Mouse (Mus musculus) heart, embryonic 13.5 days (tissue): ENCODE results near the gene Miga1. TPM values are rescaled to one million over a fixed set of nuclear protein-coding genes. Genes with fewer than 3 reads are reported as not detected.
"Not testable (repeated sequence)": the region's sequence is repeated elsewhere in the genome, so short reads cannot be mapped to it uniquely, and the experiment has no call there.

Experiments
- ATAC-seq: fragments of 200-750 bp; cut with Nextera tagmentation; 2 replicates; pipeline ENCODE4 v1.8.0; 2017; ENCODE audit warnings: moderate TSS enrichment; ENCODE audit not compliant: insufficient number of reproducible peaks, low FRiP score, low TSS enrichment; ENCODE audit errors: extremely low read depth
- H3K27ac ChIP-seq: fragments of 300-500 bp; sonication (generic); replicated peaks from 2 replicates; pipeline ENCODE4 v1.5.1; 2015; ENCODE audit warnings: moderate library complexity, mild to moderate bottlenecking, inconsistent platforms
- H3K27me3 ChIP-seq: fragments of 300-500 bp; sonication (generic); replicated peaks from 2 replicates; pipeline ENCODE4 v1.6.1; 2015; ENCODE audit warnings: mild to moderate bottlenecking, inconsistent platforms
- H3K36me3 ChIP-seq: fragments of 300-500 bp; sonication (generic); 2 replicates; pipeline ENCODE4 v1.6.1; 2015; ENCODE audit warnings: mild to moderate bottlenecking, inconsistent platforms
- H3K4me1 ChIP-seq: fragments of 300-500 bp; sonication (generic); 2 replicates; pipeline ENCODE4 v1.6.1; 2015; ENCODE audit warnings: inconsistent platforms
- H3K4me2 ChIP-seq: fragments of 300-500 bp; sonication (generic); 2 replicates; pipeline ENCODE4 v1.6.1; 2015; ENCODE audit warnings: inconsistent platforms, mild to moderate bottlenecking, moderate library complexity
- H3K4me3 ChIP-seq: fragments of 300-500 bp; sonication (generic); 2 replicates; pipeline ENCODE4 v1.5.1; 2015; ENCODE audit warnings: moderate library complexity, mild to moderate bottlenecking, inconsistent platforms
- H3K9ac ChIP-seq: fragments of 300-500 bp; sonication (generic); 2 replicates; pipeline ENCODE4 v1.6.1; 2015; ENCODE audit warnings: inconsistent platforms, mild to moderate bottlenecking, moderate library complexity
- H3K9me3 ChIP-seq: fragments of 300-500 bp; sonication (generic); 2 replicates; pipeline ENCODE4 v1.6.1; 2016; ENCODE audit warnings: inconsistent platforms
- WGBS: fragments of 180-500 bp; shearing (Covaris S2); methylation state at CpG from one replicate; pipeline ENCODE4 v1.1.7; 2015; ENCODE audit warnings: mixed read lengths; 5-methylcytosine and 5-hydroxymethylcytosine counted together
- polyA plus RNA-seq: library from polyadenylated mRNA; unstranded; fragments of >200 nt; fragmentation: Nextera tagmentation; extraction: Ambion mirVana; gene quantifications from 2 replicates; pipeline ENCODE4 v1.2.1, GENCODE M21; 2015

The Miga1 gene
- polyA plus RNA-seq, 1 experiment from 2014 or later = 10.8 TPM

DNA sequence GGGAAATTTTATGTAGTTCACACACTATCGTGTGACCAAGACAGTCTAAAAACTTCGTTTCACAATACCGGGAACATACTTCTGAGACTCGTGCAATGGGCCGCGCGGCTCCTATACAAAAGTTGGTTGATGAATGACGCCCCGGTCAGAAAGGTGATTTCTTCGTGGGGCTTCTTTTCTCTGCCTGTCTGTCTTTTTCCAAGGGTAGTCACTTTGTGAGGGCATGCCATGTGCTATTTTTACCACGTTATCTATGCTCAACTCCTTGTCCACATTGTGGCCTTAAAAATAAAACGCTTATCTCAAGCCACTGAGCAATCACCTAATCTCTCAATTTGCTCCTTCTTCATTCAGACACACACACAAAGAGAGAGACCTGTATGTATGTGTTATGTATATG, 75.4 kb downstream of the Miga1 start:
- Histone ChIP-seq H3K27me3 (no peaks in the 10 kb centered on the region), H3K4me3 (peak overlapping the region; percentile 69), H3K4me2 (peak overlapping the region; percentile 80), H3K4me1 (peaks cover 58% of the 10 kb centered on the region), H3K36me3 (no peaks in the 10 kb centered on the region), H3K27ac (peak overlapping the region; percentile 97), H3K9me3 (no peaks in the 10 kb centered on the region), H3K9ac (peak overlapping the region; percentile 91)
- ATAC-seq = no peak
- WGBS = 17% methylated on average over 12 of the region's 12 CpGs

DNA sequence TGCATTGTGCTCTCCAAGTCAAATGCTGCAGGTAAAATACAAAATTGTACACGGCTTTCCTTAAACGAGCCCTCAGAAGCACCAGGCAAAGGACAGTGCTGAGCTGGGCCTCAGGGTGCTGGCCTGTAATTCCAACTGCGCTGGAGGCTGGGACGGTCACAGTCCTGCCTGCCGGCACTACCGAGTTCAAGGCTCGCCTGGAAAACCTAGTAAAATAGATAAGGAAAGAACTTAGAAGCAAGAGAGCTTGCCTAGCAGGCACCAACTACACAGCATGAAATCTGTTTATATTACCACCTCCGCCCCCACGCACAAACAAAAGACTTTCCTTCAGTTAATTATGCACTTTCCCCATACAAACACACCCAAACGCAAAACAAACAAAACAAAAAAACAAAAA, 75.8 kb downstream of the Miga1 start:
- WGBS = 27% methylated on average over 10 of the region's 10 CpGs
- Histone ChIP-seq H3K4me3 (peak overlapping the region; percentile 69), H3K27ac (peak overlapping the region; percentile 97), H3K27me3 (no peaks in the 10 kb centered on the region), H3K4me2 (peak overlapping the region; percentile 80), H3K9ac (peak overlapping the region; percentile 91), H3K4me1 (peaks cover 61% of the 10 kb centered on the region), H3K9me3 (no peaks in the 10 kb centered on the region), H3K36me3 (no peaks in the 10 kb centered on the region)
- no peak for ATAC-seq

DNA sequence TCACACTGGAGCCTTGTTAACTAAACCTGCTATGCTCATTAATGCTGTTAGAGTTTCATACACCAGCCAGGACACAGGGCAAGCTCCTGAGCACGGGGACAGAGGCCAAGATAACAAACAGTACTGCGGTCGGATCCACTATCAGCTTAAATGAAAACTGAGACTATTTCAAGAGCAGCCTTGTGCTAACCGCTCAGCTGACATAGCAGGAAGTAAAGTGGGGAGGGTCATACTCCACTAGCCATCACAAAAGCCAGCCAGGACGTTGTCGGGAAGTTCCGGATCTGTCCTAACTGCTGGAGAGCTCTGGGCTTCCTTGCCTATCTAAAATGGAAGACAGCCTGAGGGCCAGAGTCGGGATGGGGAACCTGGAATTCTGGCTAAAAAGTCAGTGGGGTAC, 78.3 kb downstream of the Miga1 start:
- peak overlapping the region; percentile 97 for H3K27ac ChIP-seq
- H3K36me3 ChIP-seq = no peaks in the 10 kb centered on the region
- peak overlapping the region; percentile 80 for H3K4me2 ChIP-seq
- H3K27me3 ChIP-seq = no peaks in the 10 kb centered on the region
- ATAC-seq = no peak
- 9% methylated on average over 8 of the region's 8 CpGs for WGBS
- H3K9me3 ChIP-seq = no peaks in the 10 kb centered on the region
- peaks cover 66% of the 10 kb centered on the region for H3K4me1 ChIP-seq
- peak overlapping the region; percentile 69 for H3K4me3 ChIP-seq
- peak overlapping the region; percentile 91 for H3K9ac ChIP-seq

DNA sequence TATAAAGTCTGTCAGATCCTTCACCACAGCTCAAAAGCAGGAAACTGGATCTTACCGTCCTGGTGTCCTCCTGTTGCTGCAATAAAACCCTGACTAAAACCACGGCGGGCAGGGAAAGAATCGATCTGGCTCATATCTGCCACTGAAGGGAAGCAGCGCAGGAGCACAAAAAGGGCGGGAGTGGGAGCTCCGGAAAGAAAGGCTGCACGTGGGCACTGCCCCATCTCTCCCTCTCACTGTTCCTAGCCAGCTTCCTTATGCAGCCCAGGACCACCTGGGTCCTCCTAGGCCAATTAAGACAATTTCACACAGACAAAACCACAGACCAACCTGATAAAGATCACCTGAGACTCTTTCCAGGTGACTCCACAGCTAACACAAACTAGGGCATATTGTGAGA, 78.8 kb downstream of the Miga1 start:
- Histone ChIP-seq H3K4me3 (peak overlapping the region; percentile 69), H3K27me3 (no peaks in the 10 kb centered on the region), H3K9me3 (no peaks in the 10 kb centered on the region), H3K9ac (peak overlapping the region; percentile 91), H3K27ac (peak overlapping the region; percentile 97), H3K4me2 (peak overlapping the region; percentile 80), H3K36me3 (no peaks in the 10 kb centered on the region), H3K4me1 (peaks cover 66% of the 10 kb centered on the region)
- ATAC-seq = no peak
- WGBS = 16% methylated on average over 8 of the region's 8 CpGs

DNA sequence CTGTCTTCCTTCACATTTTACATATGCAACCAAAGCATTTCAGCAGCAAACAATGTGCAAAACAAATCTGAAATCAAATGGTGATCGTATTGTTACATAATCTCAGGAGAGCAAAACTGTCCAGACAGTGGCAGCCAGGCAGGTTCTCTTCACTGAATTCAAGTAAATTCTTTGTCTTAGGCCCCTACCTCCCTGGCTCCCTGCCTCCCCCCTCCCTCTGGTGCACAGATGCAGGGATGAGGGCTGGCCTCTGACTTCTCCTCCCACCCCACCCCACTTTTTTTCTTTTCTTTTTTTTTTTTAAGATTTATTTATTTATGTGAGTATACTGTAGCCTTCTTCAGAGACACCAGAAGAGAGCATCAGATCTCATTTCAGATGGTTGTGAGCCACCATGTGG, 79.8 kb downstream of the Miga1 start:
- H3K27me3 ChIP-seq = no peaks in the 10 kb centered on the region
- WGBS = 78% methylated on average over 1 of the region's 1 CpGs
- peak overlapping the region; percentile 82 for H3K27ac ChIP-seq
- H3K36me3 ChIP-seq = peaks cover 2% of the 10 kb centered on the region
- H3K9me3 ChIP-seq = no peaks in the 10 kb centered on the region
- H3K4me1 ChIP-seq = peaks cover 63% of the 10 kb centered on the region
- peak overlapping the region; percentile 73 for H3K9ac ChIP-seq
- H3K4me3 ChIP-seq = peak overlapping the region; percentile 22; the same call in 1 of the 2 replicates
- no peak for ATAC-seq
- H3K4me2 ChIP-seq = peak overlapping the region; percentile 80

DNA sequence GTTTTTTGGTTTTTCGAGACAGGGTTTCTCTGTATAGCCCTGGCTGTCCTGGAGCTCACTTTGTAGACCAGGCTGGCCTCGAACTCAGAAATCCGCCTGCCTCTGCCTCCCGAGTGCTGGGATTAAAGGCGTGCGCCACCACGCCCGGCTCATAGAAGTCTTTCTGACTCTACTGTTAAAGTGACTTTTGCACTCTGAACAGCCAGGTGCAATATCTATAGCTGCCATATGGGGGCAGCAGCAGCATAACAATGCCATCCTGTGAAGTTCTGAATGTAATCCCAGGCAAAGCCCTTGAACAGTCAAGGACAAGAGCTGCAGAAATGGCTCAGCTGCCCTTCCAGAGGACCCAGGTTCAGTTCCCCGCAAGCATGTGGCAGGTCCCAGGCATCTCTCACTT, 80.8 kb downstream of the Miga1 start:
- peaks cover 63% of the 10 kb centered on the region for H3K4me1 ChIP-seq
- H3K9me3 ChIP-seq, H3K27me3 ChIP-seq, ATAC-seq: not testable (repeated sequence)
- H3K9ac ChIP-seq = peak overlapping the region; percentile 73
- H3K27ac ChIP-seq = peak overlapping the region; percentile 82
- H3K36me3 ChIP-seq = peaks cover 11% of the 10 kb centered on the region
- H3K4me3 ChIP-seq = 0 out of 2 replicates have a peak overlapping the region, but pooled peaks have one; percentile 22
- 30% methylated on average over 8 of the region's 9 CpGs for WGBS
- peak overlapping the region; percentile 80 for H3K4me2 ChIP-seq

DNA sequence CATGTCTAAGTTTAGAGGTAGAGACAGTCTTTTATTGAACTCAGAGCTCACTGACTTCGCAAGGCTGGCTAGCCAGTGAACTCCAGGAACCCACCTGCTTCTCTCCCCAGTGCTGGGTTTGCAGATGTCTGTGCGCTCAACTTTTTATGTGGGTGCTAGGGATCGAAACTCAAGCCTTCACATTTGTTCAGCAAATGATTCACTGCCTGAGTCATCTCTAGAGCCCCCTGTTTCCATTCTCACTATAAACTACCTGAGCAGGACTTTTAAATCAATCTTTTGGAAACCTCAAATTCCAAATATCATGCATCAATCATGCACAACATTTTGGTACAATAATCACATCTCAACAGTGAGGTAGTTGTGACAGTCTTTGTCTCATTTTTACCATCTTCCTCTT, 82.7 kb downstream of the Miga1 start:
- WGBS = 76% methylated on average over 3 of the region's 3 CpGs
- H3K4me2 ChIP-seq = no peak overlapping the region

DNA sequence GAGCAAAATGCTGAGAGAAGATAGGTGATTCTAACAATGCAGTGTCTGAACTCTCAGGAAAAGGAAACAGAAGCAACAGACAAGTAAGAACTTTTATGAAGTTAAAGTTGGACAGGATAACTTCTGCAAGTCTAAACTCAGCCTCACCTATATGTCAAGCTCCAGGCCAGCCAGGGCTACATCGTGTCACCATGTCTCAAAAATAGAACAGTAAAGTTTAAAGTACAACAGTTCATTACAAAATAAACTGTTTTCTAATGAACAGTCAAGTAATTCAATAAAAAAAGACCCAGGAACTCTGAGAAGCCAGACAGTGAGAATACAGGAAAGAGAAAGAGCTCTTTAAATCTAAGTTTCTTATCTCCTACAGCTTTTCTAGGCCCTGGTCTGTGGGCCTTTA, 89.7 kb downstream of the Miga1 start:
- no peaks in the 10 kb centered on the region for H3K9me3 ChIP-seq
- no peaks in the 10 kb centered on the region for H3K27me3 ChIP-seq
- H3K4me1 ChIP-seq = no peaks in the 10 kb centered on the region
- peaks cover 91% of the 10 kb centered on the region for H3K36me3 ChIP-seq
- H3K9ac ChIP-seq = no peak overlapping the region
- no peak overlapping the region for H3K27ac ChIP-seq
- no peak overlapping the region for H3K4me3 ChIP-seq
- no peak overlapping the region for H3K4me2 ChIP-seq
- ATAC-seq = no peak
- WGBS = 85% methylated on average over 1 of the region's 1 CpGs

More for the DNA sequence above, 82.7 kb downstream of the Miga1 start:
- no peaks in the 10 kb centered on the region for H3K27me3 ChIP-seq
- H3K9me3 ChIP-seq = no peaks in the 10 kb centered on the region
- H3K4me3 ChIP-seq = no peak overlapping the region
- no peak overlapping the region for H3K27ac ChIP-seq
- ATAC-seq = no peak
- peaks cover 27% of the 10 kb centered on the region for H3K36me3 ChIP-seq
- H3K4me1 ChIP-seq = peaks cover 55% of the 10 kb centered on the region
- H3K9ac ChIP-seq = peak overlapping the region; percentile 17; the same call in 1 of the 2 replicates

DNA sequence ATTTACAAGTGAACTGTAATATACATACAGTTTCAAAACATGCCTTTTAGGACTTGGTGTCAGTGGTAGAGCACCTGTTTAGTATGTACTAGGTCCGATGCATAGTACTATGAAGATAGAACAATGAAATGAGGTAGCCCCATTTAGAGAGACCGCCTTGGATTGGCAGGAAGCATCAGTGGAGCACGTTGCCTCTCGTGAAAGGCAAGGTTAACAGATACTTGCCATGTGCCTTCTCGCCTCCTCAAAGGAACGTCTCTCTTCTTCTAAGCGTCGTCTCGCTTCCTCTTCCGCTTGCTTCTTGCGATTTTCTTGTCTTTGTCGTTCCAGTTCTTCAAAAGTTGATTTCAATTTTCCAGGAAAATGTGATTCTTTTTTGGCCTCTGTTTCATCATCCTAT, 92.5 kb downstream of the Miga1 start:
- Histone ChIP-seq H3K27me3 (no peaks in the 10 kb centered on the region), H3K9ac (no peak overlapping the region), H3K36me3 (peaks cover 92% of the 10 kb centered on the region), H3K4me3 (no peak overlapping the region), H3K9me3 (no peaks in the 10 kb centered on the region), H3K27ac (no peak overlapping the region), H3K4me1 (no peaks in the 10 kb centered on the region), H3K4me2 (no peak overlapping the region)
- WGBS = 84% methylated on average over 12 of the region's 12 CpGs
- ATAC-seq = no peak

DNA sequence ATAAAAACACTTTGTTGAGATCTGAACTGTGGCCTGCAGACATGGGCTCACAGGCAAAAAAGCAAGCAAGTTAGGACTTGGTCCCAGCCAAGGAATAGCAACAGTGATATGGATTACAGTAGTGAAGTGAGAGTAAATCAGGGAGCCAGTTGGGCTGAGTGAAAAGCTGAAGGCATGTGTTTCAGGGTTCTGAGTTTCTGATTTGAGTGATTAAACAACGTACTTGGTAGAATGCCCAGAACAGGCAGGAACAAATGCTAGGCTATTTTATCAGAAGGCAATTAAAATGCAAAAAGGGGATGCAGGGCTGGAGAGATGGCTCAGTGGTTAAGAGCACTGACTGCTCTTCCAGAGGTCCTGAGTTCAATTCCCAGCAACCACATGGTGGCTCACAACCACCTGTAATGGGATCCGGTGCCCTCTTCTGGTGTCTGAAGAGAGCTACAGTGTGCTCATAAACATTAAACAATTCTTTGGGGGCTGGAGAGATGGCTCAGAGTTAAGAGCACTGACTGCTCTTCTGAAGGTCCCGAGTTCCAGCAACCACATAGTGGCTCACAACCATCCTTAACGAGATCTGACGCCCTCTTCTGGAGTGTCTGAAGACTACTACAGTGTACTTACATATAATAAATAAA, 94.8 kb downstream of the Miga1 start:
- Histone ChIP-seq H3K36me3 (peaks cover 95% of the 10 kb centered on the region), H3K4me3 (no peak overlapping the region), H3K9me3 (no peaks in the 10 kb centered on the region), H3K9ac (no peak overlapping the region), H3K27ac (no peak overlapping the region), H3K27me3 (no peaks in the 10 kb centered on the region), H3K4me2 (no peak overlapping the region), H3K4me1 (no peaks in the 10 kb centered on the region)
- WGBS = 63% methylated on average over 5 of the region's 5 CpGs
- ATAC-seq = no peak

DNA sequence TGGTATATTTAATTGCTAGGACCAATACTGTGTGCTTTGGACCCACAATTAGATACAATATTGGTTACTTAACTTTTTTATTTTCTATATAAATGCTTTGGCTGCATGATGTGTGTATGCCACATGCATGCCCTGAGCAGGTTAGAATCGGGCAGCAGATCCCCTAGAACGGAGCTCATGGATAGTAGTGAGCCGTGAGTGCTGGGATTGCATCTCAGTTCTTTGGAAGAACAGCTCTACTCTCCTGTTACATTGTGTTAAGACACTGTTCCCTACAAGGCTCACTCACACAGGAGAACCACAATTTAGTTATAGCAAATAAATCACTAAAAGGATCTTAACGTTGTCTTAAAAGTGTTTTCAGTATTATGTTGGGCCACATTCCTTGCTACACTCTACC, 96.9 kb downstream of the Miga1 start:
- no peak overlapping the region for H3K27ac ChIP-seq
- H3K36me3 ChIP-seq = peaks cover 96% of the 10 kb centered on the region
- H3K4me3 ChIP-seq = no peak overlapping the region
- no peak overlapping the region for H3K4me2 ChIP-seq
- no peaks in the 10 kb centered on the region for H3K4me1 ChIP-seq
- no peak overlapping the region for H3K9ac ChIP-seq
- H3K27me3 ChIP-seq = no peaks in the 10 kb centered on the region
- WGBS = 67% methylated on average over 4 of the region's 4 CpGs
- ATAC-seq = no peak
- H3K9me3 ChIP-seq = no peaks in the 10 kb centered on the region

DNA sequence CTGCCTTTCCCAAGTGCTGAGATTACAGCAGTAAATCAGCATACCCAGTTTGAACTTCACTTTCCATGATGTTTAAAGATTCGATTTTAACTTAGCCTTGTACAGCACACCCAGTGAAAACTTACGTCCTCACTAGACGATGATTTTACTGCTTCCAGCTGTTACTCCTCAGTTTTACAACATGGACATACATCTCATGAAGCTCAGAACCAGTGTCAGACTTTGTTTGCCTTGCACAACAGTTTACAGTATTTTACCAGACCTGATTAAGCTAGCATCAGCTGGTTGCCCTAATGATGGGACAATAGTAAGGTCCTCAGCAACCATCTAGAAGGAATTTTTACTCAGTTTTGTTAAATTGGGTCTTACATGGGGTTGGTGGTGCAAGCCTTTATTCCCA, 99.1 kb downstream of the Miga1 start:
- H3K27ac ChIP-seq = no peak overlapping the region
- 81% methylated on average over 3 of the region's 3 CpGs for WGBS
- H3K4me2 ChIP-seq = no peak overlapping the region
- H3K9ac ChIP-seq = no peak overlapping the region
- no peaks in the 10 kb centered on the region for H3K4me1 ChIP-seq
- H3K9me3 ChIP-seq = no peaks in the 10 kb centered on the region
- H3K36me3 ChIP-seq = peaks cover 92% of the 10 kb centered on the region
- H3K27me3 ChIP-seq = no peaks in the 10 kb centered on the region
- no peak for ATAC-seq
- no peak overlapping the region for H3K4me3 ChIP-seq
